Mouse (Mus musculus): Measurements from ENCODE around the gene Pan3. TPM values are rescaled to one million over a fixed set of nuclear protein-coding genes. Genes with fewer than 3 reads are reported as not detected.

The Pan3 gene
- polyA plus RNA-seq, 1 experiment from 2014 or later = 29.9 TPM

DNA sequence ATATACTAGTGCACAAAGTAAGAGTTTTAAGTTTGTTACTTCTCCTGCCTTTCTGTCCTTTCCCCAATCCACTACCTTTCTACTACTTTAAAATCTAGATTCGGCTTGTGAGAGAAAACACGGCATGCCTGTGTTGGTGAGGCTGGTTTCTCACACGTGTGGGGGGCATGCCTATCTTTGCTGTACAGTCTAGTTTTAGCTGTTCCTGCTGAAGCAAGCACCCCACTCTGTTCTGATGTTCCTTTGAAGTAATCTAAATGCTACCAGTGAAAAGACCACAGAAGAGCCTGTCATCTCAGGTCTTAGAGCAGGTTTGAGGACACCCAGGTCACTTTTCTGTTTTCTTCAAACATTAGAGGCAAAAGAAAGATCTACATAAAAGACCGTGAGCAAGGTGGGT, 64.4 kb downstream of the Pan3 start:
- WGBS (ENCODE audit: insufficient replicate concordance) = 50% methylated on average over 4 of the region's 4 CpGs
- peaks cover 29% of the 10 kb centered on the region for H3K4me1 ChIP-seq (ENCODE audit: insufficient read depth)

GRCm38 (mm10) chr5:147494791-147495376, 64.9 kb downstream of the Pan3 start:
- WGBS (ENCODE audit: insufficient replicate concordance) = 58% methylated on average over 10 of the region's 10 CpGs
- DNase-seq (no peak), ATAC-seq (peak; percentile 49)
- no peaks in the 10 kb centered on the region for H3K9me3 ChIP-seq (ENCODE audit: low read length)
- H3K4me1 ChIP-seq (ENCODE audit: insufficient read depth) = peaks cover 29% of the 10 kb centered on the region
- no peaks in the 10 kb centered on the region for H3K27me3 ChIP-seq (ENCODE audit: insufficient read depth, low read length)
- no peak overlapping the region for H3K9ac ChIP-seq (replicated peaks)
- H3K36me3 ChIP-seq (replicated peaks; ENCODE audit: insufficient read depth, low read length) = peaks cover 7% of the 10 kb centered on the region
- no peak overlapping the region for H3K4me3 ChIP-seq (ENCODE audit: low read depth, low read length)
- TF ChIP-seq CTCF (IDR thresholded peaks at IDR 0.05; ENCODE audit: low read depth) (no peak), EP300 (IDR thresholded peaks at IDR 0.05; ENCODE audit: low read depth) (no peak)
- peak overlapping the region; percentile 9 for H3K27ac ChIP-seq (ENCODE audit: low read depth)
- no peak overlapping the region for H3K4me2 ChIP-seq (ENCODE audit: low read depth, low read length)

More for the DNA sequence above, 64.4 kb downstream of the Pan3 start:
- DNase-seq (no peak), ATAC-seq (no peak)
- TF ChIP-seq EP300 (IDR thresholded peaks at IDR 0.05; ENCODE audit: low read depth) (no peak), CTCF (IDR thresholded peaks at IDR 0.05; ENCODE audit: low read depth) (no peak)
- H3K9ac ChIP-seq (replicated peaks) = no peak overlapping the region
- H3K4me3 ChIP-seq (ENCODE audit: low read depth, low read length) = no peak overlapping the region
- H3K36me3 ChIP-seq (replicated peaks; ENCODE audit: insufficient read depth, low read length) = peaks cover 8% of the 10 kb centered on the region
- H3K9me3 ChIP-seq (ENCODE audit: low read length) = no peaks in the 10 kb centered on the region
- peak overlapping the region; percentile 9 for H3K27ac ChIP-seq (ENCODE audit: low read depth)
- H3K4me2 ChIP-seq (ENCODE audit: low read depth, low read length) = no peak overlapping the region
- H3K27me3 ChIP-seq (ENCODE audit: insufficient read depth, low read length) = no peaks in the 10 kb centered on the region

DNA sequence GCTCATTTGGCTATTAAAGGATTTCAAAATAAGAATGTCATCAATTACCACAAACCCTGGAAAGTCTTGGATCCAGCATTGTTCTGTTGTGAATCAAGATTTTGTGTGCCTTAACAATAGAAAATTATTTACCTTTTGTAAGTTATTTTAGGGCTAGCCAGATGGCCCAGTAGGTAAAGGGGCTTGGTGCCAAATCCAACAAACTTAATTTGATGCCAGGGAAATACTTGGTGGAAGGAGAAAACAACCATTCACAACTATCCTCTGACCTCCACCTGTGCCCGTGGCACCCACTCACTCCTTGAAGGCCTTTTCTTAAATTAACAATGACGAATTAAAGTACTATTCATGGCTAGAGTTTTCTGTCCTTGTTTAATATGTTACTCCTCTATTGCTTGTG, 66.0 kb downstream of the Pan3 start:
- peaks cover 7% of the 10 kb centered on the region for H3K36me3 ChIP-seq (replicated peaks; ENCODE audit: insufficient read depth, low read length)
- WGBS (ENCODE audit: insufficient replicate concordance) = 90% methylated on average over 2 of the region's 2 CpGs
- ATAC-seq (no peak), DNase-seq (no peak)
- H3K9me3 ChIP-seq (ENCODE audit: low read length) = no peaks in the 10 kb centered on the region
- H3K4me2 ChIP-seq (ENCODE audit: low read depth, low read length) = no peak overlapping the region
- no peak for TF ChIP-seq EP300 (IDR thresholded peaks at IDR 0.05; ENCODE audit: low read depth)
- TF ChIP-seq CTCF (IDR thresholded peaks at IDR 0.05; ENCODE audit: low read depth) = no peak
- H3K4me1 ChIP-seq (ENCODE audit: insufficient read depth) = peaks cover 29% of the 10 kb centered on the region
- no peaks in the 10 kb centered on the region for H3K27me3 ChIP-seq (ENCODE audit: insufficient read depth, low read length)
- no peak overlapping the region for H3K4me3 ChIP-seq (ENCODE audit: low read depth, low read length)
- H3K27ac ChIP-seq (ENCODE audit: low read depth) = no peak overlapping the region
- no peak overlapping the region for H3K9ac ChIP-seq (replicated peaks)

GRCm38 (mm10) chr5:147496921-147497320, 67.0 kb downstream of the Pan3 start:
- DNase-seq = no peak

GRCm38 (mm10) chr5:147497714-147498113, 67.8 kb downstream of the Pan3 start:
- H3K9me3 ChIP-seq (ENCODE audit: low read length) = no peaks in the 10 kb centered on the region
- H3K4me1 ChIP-seq (ENCODE audit: insufficient read depth) = peaks cover 25% of the 10 kb centered on the region
- ATAC-seq (no peak), DNase-seq (no peak)
- WGBS (ENCODE audit: insufficient replicate concordance) = 51% methylated on average over 3 of the region's 3 CpGs
- H3K4me2 ChIP-seq (ENCODE audit: low read depth, low read length) = no peak overlapping the region
- H3K4me3 ChIP-seq (ENCODE audit: low read depth, low read length) = no peak overlapping the region
- H3K36me3 ChIP-seq (replicated peaks; ENCODE audit: insufficient read depth, low read length) = peaks cover 7% of the 10 kb centered on the region
- H3K27me3 ChIP-seq (ENCODE audit: insufficient read depth, low read length) = no peaks in the 10 kb centered on the region
- H3K9ac ChIP-seq (replicated peaks) = no peak overlapping the region
- TF ChIP-seq EP300 (IDR thresholded peaks at IDR 0.05; ENCODE audit: low read depth) = no peak
- TF ChIP-seq CTCF (IDR thresholded peaks at IDR 0.05; ENCODE audit: low read depth) = no peak
- no peak overlapping the region for H3K27ac ChIP-seq (ENCODE audit: low read depth)

More at GRCm38 (mm10) chr5:147496921-147497320, 67.0 kb downstream of the Pan3 start:
- H3K27me3 ChIP-seq (ENCODE audit: insufficient read depth, low read length) = no peaks in the 10 kb centered on the region
- H3K4me1 ChIP-seq (ENCODE audit: insufficient read depth) = peaks cover 29% of the 10 kb centered on the region
- no peak overlapping the region for H3K9ac ChIP-seq (replicated peaks)
- no peak overlapping the region for H3K27ac ChIP-seq (ENCODE audit: low read depth)
- no peak overlapping the region for H3K4me3 ChIP-seq (ENCODE audit: low read depth, low read length)
- ATAC-seq = no peak
- H3K36me3 ChIP-seq (replicated peaks; ENCODE audit: insufficient read depth, low read length) = peaks cover 7% of the 10 kb centered on the region
- 83% methylated on average over 4 of the region's 4 CpGs for WGBS (ENCODE audit: insufficient replicate concordance)
- H3K4me2 ChIP-seq (ENCODE audit: low read depth, low read length) = no peak overlapping the region
- TF ChIP-seq EP300 (IDR thresholded peaks at IDR 0.05; ENCODE audit: low read depth) (no peak), CTCF (IDR thresholded peaks at IDR 0.05; ENCODE audit: low read depth) (no peak)
- H3K9me3 ChIP-seq (ENCODE audit: low read length) = no peaks in the 10 kb centered on the region

- Histone ChIP-seq H3K4me3 (ENCODE audit: low read depth, low read length) (no peak overlapping the region), H3K27ac (ENCODE audit: low read depth) (no peak overlapping the region), H3K9me3 (ENCODE audit: low read length) (no peaks in the 10 kb centered on the region), H3K4me1 (ENCODE audit: insufficient read depth) (peaks cover 2% of the 10 kb centered on the region; the same call in 1 of the 2 replicates), H3K27me3 (ENCODE audit: insufficient read depth, low read length) (no peaks in the 10 kb centered on the region), H3K9ac (replicated peaks) (no peak overlapping the region), H3K36me3 (replicated peaks; ENCODE audit: insufficient read depth, low read length) (peaks cover 16% of the 10 kb centered on the region), H3K4me2 (ENCODE audit: low read depth, low read length) (no peak overlapping the region)
- ATAC-seq = no peak
- DNase-seq = no peak
- 76% methylated on average over 2 of the region's 2 CpGs for WGBS (ENCODE audit: insufficient replicate concordance)
- no peak for TF ChIP-seq EP300 (IDR thresholded peaks at IDR 0.05; ENCODE audit: low read depth)
- no peak for TF ChIP-seq CTCF (IDR thresholded peaks at IDR 0.05; ENCODE audit: low read depth)
Observed at GRCm38 (mm10) chr5:147501456-147501998, 71.6 kb downstream of the Pan3 start.
